Mouse (Mus musculus) intestine, postnatal 0 days (tissue): ENCODE data around the gene Mdn1. TPM values are rescaled to one million over a fixed set of nuclear protein-coding genes. Genes with fewer than 3 reads are reported as not detected.

Experiments
- ATAC-seq: fragments of 200-750 bp; cut with Nextera tagmentation; 2 replicates; pipeline ENCODE4 v1.8.0; 2017; ENCODE audit warnings: mild to moderate bottlenecking, moderate TSS enrichment, moderate library complexity
- H3K27ac ChIP-seq: fragments of 300-500 bp; sonication (generic); 2 replicates; pipeline ENCODE4 v1.5.1; 2014; ENCODE audit warnings: mild to moderate bottlenecking, low read depth, low read length, moderate library complexity
- H3K27me3 ChIP-seq: fragments of 300-500 bp; sonication (generic); replicated peaks from 2 replicates; pipeline ENCODE4 v1.6.1; 2014; ENCODE audit warnings: low read length, mixed read lengths; ENCODE audit not compliant: control insufficient read depth, insufficient read depth
- H3K36me3 ChIP-seq: fragments of 300-500 bp; sonication (generic); 2 replicates; pipeline ENCODE4 v1.6.1; 2014; ENCODE audit warnings: mild to moderate bottlenecking, moderate library complexity; ENCODE audit not compliant: control insufficient read depth, insufficient read depth
- H3K4me1 ChIP-seq: fragments of 300-500 bp; sonication (generic); replicated peaks from 2 replicates; pipeline ENCODE4 v1.6.1; 2014; ENCODE audit warnings: antibody characterized with exemption, low read length, mixed read lengths; ENCODE audit not compliant: control insufficient read depth, insufficient read depth
- H3K4me2 ChIP-seq: fragments of 300-500 bp; sonication (generic); replicated peaks from 2 replicates; pipeline ENCODE4 v1.6.1; 2014; ENCODE audit warnings: low read depth, mild to moderate bottlenecking, moderate library complexity
- H3K4me3 ChIP-seq: fragments of 300-500 bp; sonication (generic); 2 replicates; pipeline ENCODE4 v1.5.1; 2014; ENCODE audit warnings: low read depth, low read length
- H3K9ac ChIP-seq: fragments of 300-500 bp; sonication (generic); 2 replicates; pipeline ENCODE4 v1.6.1; 2014; ENCODE audit warnings: mild to moderate bottlenecking, low read depth, low read length
- H3K9me3 ChIP-seq: fragments of 300-500 bp; sonication (generic); 2 replicates; pipeline ENCODE4 v1.6.1; 2016; ENCODE audit warnings: mixed run types; ENCODE audit not compliant: control insufficient read depth
- CTCF ChIP-seq: sonication (generic); IDR thresholded peaks from 2 replicates; pipeline ENCODE4 v1.5.1; 2016; ENCODE audit warnings: low read depth, mild to moderate bottlenecking, control low read depth, antibody characterized with exemption, moderate library complexity
- WGBS: fragments of 180-500 bp; shearing (Covaris S2); extraction: QIAGEN DNeasy Blood & Tissue Kit; methylation state at CpG from one replicate; pipeline ENCODE4 v1.1.7; 2014; 5-methylcytosine and 5-hydroxymethylcytosine counted together
- polyA plus RNA-seq: library from polyadenylated mRNA; unstranded; fragments of >200 nt; fragmentation: Nextera tagmentation; extraction: Ambion mirVana; gene quantifications from 2 replicates; pipeline ENCODE4 v1.2.1, GENCODE M21; 2015

Mdn1 gene
- polyA plus RNA-seq, 1 experiment from 2014 or later, result 3.9 TPM

GRCm38 (mm10) chr4:32683061-32683582, 26.2 kb downstream of the Mdn1 start:
- no peaks in the 10 kb centered on the region for H3K9me3 ChIP-seq
- H3K36me3 ChIP-seq, result peaks cover 26% of the 10 kb centered on the region
- no peak overlapping the region for H3K27ac ChIP-seq
- no peaks in the 10 kb centered on the region for H3K4me1 ChIP-seq
- TF ChIP-seq CTCF, result no peak
- WGBS, result 65% methylated on average over 6 of the region's 6 CpGs
- no peak overlapping the region for H3K9ac ChIP-seq
- ATAC-seq, result no peak
- no peaks in the 10 kb centered on the region for H3K27me3 ChIP-seq
- H3K4me3 ChIP-seq, result no peak overlapping the region
- no peak overlapping the region for H3K4me2 ChIP-seq

- Histone ChIP-seq H3K4me1 (no peaks in the 10 kb centered on the region), H3K9me3 (no peaks in the 10 kb centered on the region), H3K27ac (no peak overlapping the region), H3K9ac (no peak overlapping the region), H3K4me3 (no peak overlapping the region), H3K4me2 (no peak overlapping the region), H3K27me3 (no peaks in the 10 kb centered on the region), H3K36me3 (peaks cover 58% of the 10 kb centered on the region)
- no peak for TF ChIP-seq CTCF
- no peak for ATAC-seq
- WGBS, result 89% methylated on average over 1 of the region's 1 CpGs
These were observed 60.8 kb downstream of the Mdn1 start for GRCm38 (mm10) chr4:32717733-32718132.

- ATAC-seq, result no peak
- Histone ChIP-seq H3K4me1 (no peaks in the 10 kb centered on the region), H3K27me3 (no peaks in the 10 kb centered on the region), H3K4me3 (no peak overlapping the region), H3K36me3 (peaks cover 73% of the 10 kb centered on the region), H3K27ac (no peak overlapping the region), H3K9me3 (no peaks in the 10 kb centered on the region), H3K4me2 (no peak overlapping the region), H3K9ac (no peak overlapping the region)
- TF ChIP-seq CTCF, result peak; percentile 47
- WGBS, result 83% methylated on average over 6 of the region's 6 CpGs
These were observed 88.5 kb downstream of the Mdn1 start for GRCm38 (mm10) chr4:32745394-32745793.

- peaks cover 73% of the 10 kb centered on the region for H3K36me3 ChIP-seq
- WGBS, result 92% methylated on average over 7 of the region's 7 CpGs
- no peak overlapping the region for H3K4me3 ChIP-seq
These were observed 91.5 kb downstream of the Mdn1 start for GRCm38 (mm10) chr4:32748396-32748795.

GRCm38 (mm10) chr4:32750711-32751110, 93.8 kb downstream of the Mdn1 start:
- WGBS, result 94% methylated on average over 1 of the region's 1 CpGs
- Histone ChIP-seq H3K9me3 (no peaks in the 10 kb centered on the region), H3K4me1 (no peaks in the 10 kb centered on the region), H3K36me3 (peaks cover 56% of the 10 kb centered on the region), H3K27me3 (no peaks in the 10 kb centered on the region), H3K4me3 (no peak overlapping the region), H3K9ac (no peak overlapping the region), H3K27ac (no peak overlapping the region), H3K4me2 (no peak overlapping the region)
- no peak for TF ChIP-seq CTCF
- ATAC-seq, result no peak

More at GRCm38 (mm10) chr4:32748396-32748795, 91.5 kb downstream of the Mdn1 start:
- no peak for TF ChIP-seq CTCF
- Histone ChIP-seq H3K4me2 (no peak overlapping the region), H3K27me3 (no peaks in the 10 kb centered on the region), H3K9ac (no peak overlapping the region), H3K9me3 (no peaks in the 10 kb centered on the region), H3K27ac (no peak overlapping the region), H3K4me1 (no peaks in the 10 kb centered on the region)
- no peak for ATAC-seq

- H3K27me3 ChIP-seq, result no peaks in the 10 kb centered on the region
- no peak overlapping the region for H3K4me2 ChIP-seq
- no peaks in the 10 kb centered on the region for H3K4me1 ChIP-seq
- no peak for ATAC-seq
- no peak overlapping the region for H3K4me3 ChIP-seq
- peaks cover 50% of the 10 kb centered on the region for H3K36me3 ChIP-seq
- no peak for TF ChIP-seq CTCF
- WGBS, result 87% methylated on average over 2 of the region's 2 CpGs
- H3K9me3 ChIP-seq, result no peaks in the 10 kb centered on the region
- no peak overlapping the region for H3K27ac ChIP-seq
- H3K9ac ChIP-seq, result no peak overlapping the region
These were observed 100.5 kb downstream of the Mdn1 start for GRCm38 (mm10) chr4:32757430-32757829.

GRCm38 (mm10) chr4:32767471-32767870, 110.6 kb downstream of the Mdn1 start:
- Histone ChIP-seq H3K36me3 (peaks cover 38% of the 10 kb centered on the region), H3K9ac (no peak overlapping the region), H3K27me3 (no peaks in the 10 kb centered on the region), H3K4me2 (no peak overlapping the region), H3K9me3 (no peaks in the 10 kb centered on the region), H3K4me3 (no peak overlapping the region), H3K4me1 (no peaks in the 10 kb centered on the region), H3K27ac (no peak overlapping the region)
- ATAC-seq, result no peak
- no peak for TF ChIP-seq CTCF
- WGBS, result 94% methylated on average over 7 of the region's 7 CpGs
